8 mouse cellular contexts compared by ENCODE assay signal in genomic region chr4:126465843-126466242, GRCm38 (mm10). TPM values are rescaled to one million over a fixed set of nuclear protein-coding genes. Genes with fewer than 3 reads are reported as not detected.
DNase-seq lines count a peak whose midpoint lies in the region; ATAC-seq and TF ChIP-seq lines count a peak whose summit lies in the region.

No protein-coding gene starts in this region.

- peak; percentile 32 to 52 for DNase-seq in left cerebral cortex, postnatal 25 days (ENCODE audit: low spot score in 2 of 2)
- no peak for DNase-seq in left cerebral cortex, adult 18-20 months (ENCODE audit: low spot score in 2 of 2)
- DNase-seq in cerebellum, adult 9-11 months: peak; percentile 39
- peak; percentile 43 to 46 for DNase-seq in layer of hippocampus, postnatal 36 days
- DNase-seq in midbrain, postnatal 0 days (ENCODE audit: low spot score): peak; percentile 51
- peak; percentile 62 for DNase-seq in thymus, postnatal 4 days
- no peak for DNase-seq in urinary bladder, adult 18-20 months (ENCODE audit: low spot score in 2 of 2)

- H3K4me2 ChIP-seq in heart, embryonic 13.5 days: peak overlapping the region; percentile 41
- H3K4me2 ChIP-seq in midbrain, postnatal 0 days (ENCODE audit: low read depth, low read length, poor library complexity, severe bottlenecking): peak overlapping the region; percentile 64

- peak overlapping the region; percentile 50; the same call in 1 of the 2 replicates for H3K27ac ChIP-seq in heart, embryonic 13.5 days (replicated peaks)
- peak overlapping the region; percentile 47; the same call in 1 of the 2 replicates for H3K27ac ChIP-seq in midbrain, postnatal 0 days (ENCODE audit: low read depth, low read length)

- ATAC-seq in heart, embryonic 13.5 days (ENCODE audit: extremely low read depth, insufficient number of reproducible peaks, low FRiP score, low TSS enrichment): no peak
- no peak for ATAC-seq in midbrain, postnatal 0 days (ENCODE audit: low FRiP score)

- H3K4me1 ChIP-seq in heart, embryonic 13.5 days: peaks cover 49% of the 10 kb centered on the region
- peaks cover 13% of the 10 kb centered on the region for H3K4me1 ChIP-seq in midbrain, postnatal 0 days (ENCODE audit: insufficient read depth, low read length)

- H3K9ac ChIP-seq in heart, embryonic 13.5 days: peak overlapping the region; percentile 59
- H3K9ac ChIP-seq in midbrain, postnatal 0 days (replicated peaks; ENCODE audit: low read length, poor library complexity, severe bottlenecking): peak overlapping the region; percentile 46; the same call in 1 of the 2 replicates

- peaks cover 2% of the 10 kb centered on the region; the same call in 1 of the 2 replicates for H3K36me3 ChIP-seq in heart, embryonic 13.5 days
- no peaks in the 10 kb centered on the region for H3K36me3 ChIP-seq in midbrain, postnatal 0 days (ENCODE audit: insufficient read depth, low read length)

- H3K4me3 ChIP-seq in heart, embryonic 13.5 days: peak overlapping the region; percentile 10; the same call in 1 of the 2 replicates
- peak overlapping the region; percentile 20 for H3K4me3 ChIP-seq in midbrain, postnatal 0 days (ENCODE audit: low read depth, low read length)

- intact Hi-C loops in left cerebral cortex, postnatal 25 days (cut with DNase I): no loop called here

- H3K9me3 ChIP-seq in heart, embryonic 13.5 days: no peaks in the 10 kb centered on the region
- no peaks in the 10 kb centered on the region for H3K9me3 ChIP-seq in midbrain, postnatal 0 days (ENCODE audit: low read length)

- no peaks in the 10 kb centered on the region for H3K27me3 ChIP-seq in heart, embryonic 13.5 days (replicated peaks)
- no peaks in the 10 kb centered on the region for H3K27me3 ChIP-seq in midbrain, postnatal 0 days (ENCODE audit: insufficient read depth, low read length)

- no peak for TF ChIP-seq CTCF in midbrain, postnatal 0 days (IDR thresholded peaks at IDR 0.05)

- WGBS in heart, embryonic 13.5 days: 10% methylated on average over 8 of the region's 8 CpGs
- WGBS in midbrain, postnatal 0 days: 7% methylated on average over 8 of the region's 8 CpGs

RNA-seq across cellular contexts. Expression of gene Ago1, which starts 2.5 kb away (rescaled TPM):
- 10 to 100 TPM; 45.7 to 47.2 TPM for total RNA-seq in left cerebral cortex, postnatal 25 days (2021)
- total RNA-seq in left cerebral cortex, adult 18-20 months (2021): 10 to 100 TPM; 48.4 to 49.4 TPM
- 2.7 and 2.8 TPM in 2 replicates for polyA plus RNA-seq in heart, embryonic 13.5 days (2015; fragmentation: Nextera tagmentation; extraction: Ambion mirVana)
- total RNA-seq in layer of hippocampus, postnatal 36 days (2021): 10 to 100 TPM; 60.0 to 60.5 TPM
- total RNA-seq in midbrain, postnatal 0 days (2014; rRNA removed): 36.3 and 49.8 TPM in 2 replicates
- 5.0 and 6.4 TPM in 2 replicates for polyA plus RNA-seq in midbrain, postnatal 0 days (2015; fragmentation: Nextera tagmentation; extraction: Ambion mirVana)

RNA-seq across cellular contexts. Expression of gene Ago3, which starts 36.5 kb away (rescaled TPM):
- total RNA-seq in left cerebral cortex, postnatal 25 days (2021): 10 to 100 TPM; 35.9 to 36.0 TPM
- 10 to 100 TPM; 33.2 to 35.6 TPM for total RNA-seq in left cerebral cortex, adult 18-20 months (2021)
- 10.4 and 10.6 TPM in 2 replicates for polyA plus RNA-seq in heart, embryonic 13.5 days (2015; fragmentation: Nextera tagmentation; extraction: Ambion mirVana)
- total RNA-seq in layer of hippocampus, postnatal 36 days (2021): 10 to 100 TPM; 37.5 to 45.4 TPM
- total RNA-seq in midbrain, postnatal 0 days (2014; rRNA removed): 9.8 and 10.6 TPM in 2 replicates
- 9.4 and 11.8 TPM in 2 replicates for polyA plus RNA-seq in midbrain, postnatal 0 days (2015; fragmentation: Nextera tagmentation; extraction: Ambion mirVana)

Comparison
In these comparisons a context has a peak if more than half of its experiments do, and no peak if none do; other contexts are left out.
1. DNase-seq: peak in left cerebral cortex, postnatal 25 days (2 of 2), cerebellum, adult 9-11 months (single experiment), layer of hippocampus, postnatal 36 days (2 of 2), midbrain, postnatal 0 days (single experiment) and thymus, postnatal 4 days (single experiment); none in left cerebral cortex, adult 18-20 months (0 of 2) and urinary bladder, adult 18-20 months (0 of 2).